In genomic region chr10:117709930-117710603, GRCm38 (mm10) we compare ENCODE assay signal across 8 mouse cellular contexts. TPM values are rescaled to one million over a fixed set of nuclear protein-coding genes. Genes with fewer than 3 reads are reported as not detected.
A peak's percentile ranks its signal among the peaks of the same experiment; 100 is the strongest.
DNase-seq lines count a peak whose midpoint lies in the region; ATAC-seq and TF ChIP-seq lines count a peak whose summit lies in the region.

No protein-coding gene starts in this region.

- H3K36me3 ChIP-seq in ES-E14 (ENCODE audit: control insufficient read depth, insufficient read depth, low read length, poor library complexity, severe bottlenecking), result peaks cover 11% of the 10 kb centered on the region
- H3K36me3 ChIP-seq in forebrain, embryonic 16.5 days (ENCODE audit: control insufficient read depth, insufficient read depth), result 0 out of 2 replicates have a peak, but pooled peaks cover 2% of the 10 kb centered on the region
- H3K36me3 ChIP-seq in lung, postnatal 0 days (ENCODE audit: insufficient read depth, low read length), result peaks cover 2% of the 10 kb centered on the region

- under 1% methylated on average over 70 of the region's 71 CpGs for WGBS in forebrain, embryonic 16.5 days
- WGBS in lung, postnatal 0 days, result 1% methylated on average over 52 of the region's 71 CpGs

- peak overlapping the region; percentile 98 for H3K27ac ChIP-seq in ES-E14 (ENCODE audit: insufficient read depth, low read depth, low read length, poor library complexity, severe bottlenecking)
- peak overlapping the region; percentile 98 for H3K27ac ChIP-seq in forebrain, embryonic 16.5 days (ENCODE audit: low read length)
- peak overlapping the region; percentile 99 for H3K27ac ChIP-seq in lung, postnatal 0 days (ENCODE audit: low read length)

- no peak for TF ChIP-seq EP300 in lung, postnatal 0 days (IDR thresholded peaks at IDR 0.05)

- no peaks in the 10 kb centered on the region for H3K27me3 ChIP-seq in forebrain, embryonic 16.5 days (replicated peaks; ENCODE audit: control insufficient read depth, insufficient read depth, low read length)
- no peaks in the 10 kb centered on the region for H3K27me3 ChIP-seq in lung, postnatal 0 days (replicated peaks; ENCODE audit: insufficient read depth, low read length)

- H3K9me3 ChIP-seq in ES-E14 (ENCODE audit: control insufficient read depth, insufficient read depth, low read depth, low read length), result no peaks in the 10 kb centered on the region
- H3K9me3 ChIP-seq in forebrain, embryonic 16.5 days (ENCODE audit: control insufficient read depth, low read length), result no peaks in the 10 kb centered on the region
- H3K9me3 ChIP-seq in lung, postnatal 0 days (ENCODE audit: low read length), result no peaks in the 10 kb centered on the region

- peaks cover 0 to 7% of the 10 kb centered on the region in 2 experiments; a peak in 2 of 4 replicates for H3K4me1 ChIP-seq in ES-E14 (ENCODE audit: control insufficient read depth in 2 of 2, insufficient read depth in 2 of 2, low read length in 2 of 2, poor library complexity in 1 of 2)
- peaks cover 15% of the 10 kb centered on the region for H3K4me1 ChIP-seq in forebrain, embryonic 16.5 days (replicated peaks; ENCODE audit: control insufficient read depth, insufficient read depth, low read length)
- peaks cover 10% of the 10 kb centered on the region; the same call in 1 of the 2 replicates for H3K4me1 ChIP-seq in lung, postnatal 0 days (ENCODE audit: insufficient read depth, low read depth, low read length)

- peak overlapping the region; percentile 77 to 98 for H3K4me3 ChIP-seq in ES-E14 (ENCODE audit: insufficient read depth in 1 of 2, low read depth in 1 of 2, low read length in 2 of 2, poor library complexity in 1 of 2, severe bottlenecking in 1 of 2)
- peak overlapping the region; percentile 92 for H3K4me3 ChIP-seq in forebrain, embryonic 16.5 days (replicated peaks; ENCODE audit: low read length)
- peak overlapping the region; percentile 98 for H3K4me3 ChIP-seq in lung, postnatal 0 days (ENCODE audit: low read depth, low read length)

- peak; percentile 62 for ATAC-seq in forebrain, embryonic 16.5 days
- ATAC-seq in lung, postnatal 0 days, result peak; percentile 86

- in situ Hi-C loops in ES-E14 (cut with MboI; ENCODE audit: low sequenced_read_pairs in 2 of 2, unreplicated experiment in 2 of 2), result no loop called here

- peak; percentile 69 for DNase-seq in ES-E14 (ENCODE audit: low read depth, low spot score)
- peak; percentile 58 to 76 for DNase-seq in cerebellum, adult 18-20 months
- DNase-seq in heart, postnatal 4 days, result peak; percentile 84
- peak; percentile 79 for DNase-seq in layer of hippocampus, adult 9-11 months
- DNase-seq in lung, postnatal 0 days (ENCODE audit: low spot score), result peak; percentile 90
- peak; percentile 65 for DNase-seq in ovary, postnatal 10 days (ENCODE audit: low spot score)
- DNase-seq in thymus, postnatal 10 days (ENCODE audit: low spot score in 2 of 2), result peak; percentile 70 to 87

- H3K9ac ChIP-seq in ES-E14 (ENCODE audit: insufficient read depth, low read depth, low read length, poor library complexity, severe bottlenecking), result peak overlapping the region; percentile 99
- peak overlapping the region; percentile 100 for H3K9ac ChIP-seq in forebrain, embryonic 16.5 days (replicated peaks; ENCODE audit: low read depth, low read length)
- H3K9ac ChIP-seq in lung, postnatal 0 days (replicated peaks; ENCODE audit: low read depth), result peak overlapping the region; percentile 97

- peak overlapping the region; percentile 91 for H3K4me2 ChIP-seq in forebrain, embryonic 16.5 days (ENCODE audit: low read length)
- peak overlapping the region; percentile 72 for H3K4me2 ChIP-seq in lung, postnatal 0 days (replicated peaks; ENCODE audit: low read depth, low read length)

- TF ChIP-seq CTCF in lung, postnatal 0 days (IDR thresholded peaks at IDR 0.05), result no peak

TF ChIP-seq in ES-E14, 5 proteins besides CTCF, POLR2A, EP300 and RAD21:
- TF ChIP-seq ZNF384 (IDR thresholded peaks at IDR 0.05; ENCODE audit: low read depth, low read length) (no peak), HCFC1 (IDR thresholded peaks at IDR 0.05; ENCODE audit: borderline replicate concordance, insufficient read depth, low read length) (no peak), MAFK (IDR thresholded peaks at IDR 0.05; ENCODE audit: insufficient read depth, low read depth, low read length) (peak; percentile 65; the same call in 1 of the 2 replicates), ZC3H11A (IDR thresholded peaks at IDR 0.05; ENCODE audit: borderline replicate concordance, low read depth, low read length) (0 out of 2 replicates have a peak, but pooled peaks have one; percentile 6), CHD2 (IDR thresholded peaks at IDR 0.05; ENCODE audit: low read depth, low read length) (no peak)

RNA-seq across cellular contexts. Expression of gene Mdm2, which starts 0.5 kb away (rescaled TPM):
- 145 and 178 TPM in 2 replicates for total RNA-seq in ES-E14 (2012; rRNA removed)
- polyA plus RNA-seq in forebrain, embryonic 16.5 days (2015; fragmentation: Nextera tagmentation; extraction: Ambion mirVana), result 65.4 and 71.1 TPM in 2 replicates
- total RNA-seq in heart, postnatal 4 days (2021), result 10 to 100 TPM; 48.4 to 50.8 TPM
- 22.7 and 28.9 TPM in 2 replicates for polyA plus RNA-seq in lung, postnatal 0 days (2015; fragmentation: Nextera tagmentation; extraction: Ambion mirVana)

RNA-seq across cellular contexts. Expression of gene Slc35e3, which starts 36.1 kb away (rescaled TPM):
- 16.3 and 22.8 TPM in 2 replicates for total RNA-seq in ES-E14 (2012; rRNA removed)
- 29.0 and 31.8 TPM in 2 replicates for polyA plus RNA-seq in forebrain, embryonic 16.5 days (2015; fragmentation: Nextera tagmentation; extraction: Ambion mirVana)
- total RNA-seq in heart, postnatal 4 days (2021), result 1 to 10 TPM; 7.3 to 8.8 TPM
- polyA plus RNA-seq in lung, postnatal 0 days (2015; fragmentation: Nextera tagmentation; extraction: Ambion mirVana), result 16.7 and 17.2 TPM in 2 replicates

Comparison
In these comparisons a context has a peak if more than half of its experiments do, and no peak if none do; other contexts are left out.
1. Peak in every context shown above with its lines: DNase-seq, ATAC-seq, H3K4me3 ChIP-seq and H3K27ac ChIP-seq.